Mouse (Mus musculus) megakaryocyte progenitor cell, adult 5-6 weeks (primary cell): Measurements from ENCODE around the gene Fars2. TPM values are rescaled to one million over a fixed set of nuclear protein-coding genes. Genes with fewer than 3 reads are reported as not detected.

Source experiments
- ATAC-seq: replicated peaks from 2 replicates; pipeline ENCODE4 v1.8.0; 2016; ENCODE audit warnings: mild to moderate bottlenecking, moderate TSS enrichment, inconsistent platforms; ENCODE audit not compliant: poor library complexity
- total RNA-seq, 2 experiments: library from RNA; stranded (forward) in 1 of 2; stranded (reverse) in 1 of 2; fragments of 157-497, 149-512 nt in 1 of 2; fragments of 200-1000 nt in 1 of 2; gene quantifications; 2 replicates each; pipeline versions ENCODE4 v1.2.3 to v1.2.4; 2015 to 2017

Fars2 gene
- total RNA-seq (2015), result 23.9 and 24.0 TPM in 2 replicates
- 42.6 and 48.5 TPM in 2 replicates for total RNA-seq (2017)

DNA sequence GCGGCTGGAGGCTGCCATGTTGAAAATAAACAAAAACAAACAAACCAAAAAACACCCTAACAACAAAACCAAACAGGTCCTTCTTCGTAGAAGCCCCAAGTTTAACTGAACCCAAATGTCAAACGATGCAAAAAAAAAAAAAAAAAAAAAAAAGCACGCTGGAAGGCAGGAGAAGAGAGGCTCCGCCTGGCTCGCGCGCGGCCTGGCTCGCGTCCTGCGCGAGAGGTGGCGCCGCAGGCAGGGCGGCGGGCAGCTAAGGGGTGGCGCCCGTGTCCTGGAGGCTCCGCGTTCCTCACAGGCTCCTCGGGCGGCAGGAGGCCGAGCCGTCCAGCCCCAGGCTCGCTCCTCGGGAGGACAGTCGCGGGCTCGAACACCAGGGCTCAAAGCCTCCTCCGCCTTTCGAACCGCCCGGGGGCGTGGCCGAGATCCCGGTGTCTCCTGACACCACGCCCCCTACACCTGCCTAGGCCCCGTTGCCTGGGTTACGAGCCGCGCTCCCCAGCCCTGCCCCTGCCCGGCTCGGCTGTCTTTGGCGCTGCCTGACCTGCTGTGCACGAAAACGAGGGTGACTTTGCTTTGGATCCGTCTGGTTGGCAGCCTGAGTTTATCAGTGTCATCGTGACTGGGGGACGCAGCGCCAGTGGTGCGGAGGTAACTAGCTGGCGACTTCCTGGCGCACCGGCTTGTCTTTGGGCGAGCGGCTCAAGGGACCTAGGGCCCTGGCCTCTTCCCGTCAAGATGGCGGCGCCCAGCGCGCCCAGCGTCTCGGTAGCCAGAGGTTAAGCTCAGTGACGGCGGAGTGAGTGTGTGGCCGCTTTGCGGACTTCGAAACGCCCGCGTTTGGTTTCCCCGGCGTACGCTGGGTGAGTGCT lies at the start of gene Fars2, which contains the start of gene Lyrm4:
Fars2 (plus strand) TSS at position 270 of the 872 bp plus-strand sequence.
Lyrm4 (minus strand) TSS at position 384 of the 872 bp plus-strand sequence.
- ATAC-seq, result peak; percentile 90

DNA sequence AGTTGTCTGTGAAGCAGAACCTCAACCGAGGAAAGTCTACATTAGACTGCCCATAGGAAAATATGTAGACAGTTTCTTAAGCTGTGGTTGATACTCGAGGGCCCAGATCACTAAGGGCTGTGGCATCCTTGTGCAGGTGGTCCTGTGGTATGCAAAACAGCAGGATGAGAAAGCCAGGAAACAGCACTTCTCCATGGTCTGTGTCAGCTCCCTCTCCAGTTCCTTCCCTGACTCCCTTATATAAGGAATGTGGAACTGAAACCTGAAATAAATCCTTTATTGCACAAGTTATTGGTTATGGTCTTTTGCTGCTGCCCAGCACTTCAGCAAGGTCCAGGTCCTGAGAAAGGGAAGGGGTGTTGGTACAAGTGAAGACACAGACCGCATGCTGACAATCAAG lies 42.7 kb upstream of the Fars2 start:
- ATAC-seq, result peak; percentile 94

DNA sequence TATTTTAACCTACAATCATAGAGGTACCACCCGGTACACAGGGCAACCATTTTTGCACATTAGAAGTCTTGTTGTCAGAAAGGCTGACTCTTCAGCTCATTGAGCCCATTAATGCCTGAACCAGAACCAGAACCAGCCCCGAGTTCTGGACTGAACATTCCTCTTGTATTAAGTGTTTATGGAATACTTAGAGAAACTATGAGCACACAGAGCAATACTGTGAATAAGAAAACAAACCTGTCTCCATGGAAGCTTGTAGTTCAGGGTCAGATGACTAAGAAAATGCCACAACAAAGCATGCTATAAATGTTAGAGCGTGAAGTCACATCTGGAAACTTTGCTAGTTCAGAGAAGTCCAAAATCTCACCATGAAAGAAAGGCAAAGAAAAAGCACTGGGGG lies 35.6 kb upstream of the Fars2 start:
- no peak for ATAC-seq

DNA sequence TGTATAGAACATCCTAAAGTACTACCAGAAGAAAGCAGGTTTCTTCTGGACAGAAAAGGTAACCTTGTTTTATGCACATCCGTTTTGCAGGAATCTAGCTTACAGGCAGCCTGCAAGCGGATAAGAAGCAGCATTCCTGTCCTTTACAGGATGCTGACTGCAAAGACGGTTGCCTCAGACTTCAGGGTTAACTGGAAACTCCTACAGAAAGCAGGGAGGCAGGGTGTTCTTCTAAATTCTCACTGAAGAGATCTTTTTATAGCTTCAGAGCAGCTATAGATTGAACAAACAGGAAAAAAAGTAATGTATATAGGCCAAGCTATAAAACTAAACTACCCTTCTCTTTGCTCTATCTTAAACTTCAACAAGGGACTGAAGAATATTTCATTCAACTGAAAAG lies 32.5 kb upstream of the Fars2 start:
- ATAC-seq, result no peak

DNA sequence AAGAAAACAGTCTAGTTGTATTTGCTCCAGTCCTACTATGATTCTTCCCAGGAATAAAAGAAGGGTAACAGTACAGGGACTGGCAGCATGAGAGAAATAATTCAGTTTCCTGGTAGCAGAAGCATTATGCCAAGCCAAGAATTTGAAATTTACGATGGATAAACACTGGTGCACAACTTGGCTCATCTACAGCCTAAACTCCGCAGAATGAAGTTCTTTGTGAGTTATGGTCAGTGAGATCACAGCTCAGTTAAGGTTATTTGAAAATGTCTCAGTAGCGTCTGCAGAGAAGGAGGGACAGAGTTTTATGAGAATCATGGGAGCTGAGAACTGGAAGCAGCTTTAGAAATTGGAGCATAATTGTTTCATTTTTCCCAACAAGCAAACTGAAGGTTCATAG lies 31.2 kb upstream of the Fars2 start:
- no peak for ATAC-seq

DNA sequence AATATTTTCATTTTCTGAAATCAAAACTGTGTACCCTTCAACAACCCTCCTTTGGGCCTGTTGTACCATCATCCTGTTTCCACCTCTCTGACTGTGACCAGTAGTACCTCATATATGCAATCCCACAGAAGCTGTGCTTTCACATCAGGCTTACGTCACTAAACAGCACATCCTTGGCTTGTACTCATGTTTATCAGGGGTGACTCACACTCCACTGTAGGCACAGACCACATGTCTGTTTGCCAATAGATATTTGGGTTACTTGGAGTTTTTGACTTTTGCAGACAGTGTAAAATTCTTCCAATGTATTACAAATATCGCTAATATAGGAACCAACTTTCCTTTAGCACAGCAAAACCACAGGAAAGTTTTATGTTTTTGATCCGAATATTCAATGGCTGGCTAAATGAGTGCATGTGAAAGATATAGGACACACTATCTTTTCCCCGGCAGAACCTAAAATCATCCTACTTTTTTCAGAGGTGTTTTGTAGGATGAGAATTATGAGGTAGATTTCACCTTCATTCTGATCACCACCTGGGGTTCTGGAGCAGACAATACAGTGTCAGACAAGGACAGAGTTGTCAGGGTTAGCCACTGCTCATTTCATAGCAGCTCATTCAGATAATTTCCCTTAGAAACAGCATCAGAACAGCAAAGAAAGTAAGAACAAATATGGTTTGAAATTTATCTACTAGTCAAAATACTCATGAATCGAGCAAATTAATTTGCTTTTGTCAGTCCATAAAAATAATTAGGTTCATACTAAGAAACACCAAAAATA lies 30.4 kb upstream of the Fars2 start:
- ATAC-seq, result peak; percentile 94

GRCm38 (mm10) chr13:36087427-36087826 lies 29.8 kb upstream of the Fars2 start:
- ATAC-seq, result peak; percentile 32; the same call in 1 of the 2 replicates

DNA sequence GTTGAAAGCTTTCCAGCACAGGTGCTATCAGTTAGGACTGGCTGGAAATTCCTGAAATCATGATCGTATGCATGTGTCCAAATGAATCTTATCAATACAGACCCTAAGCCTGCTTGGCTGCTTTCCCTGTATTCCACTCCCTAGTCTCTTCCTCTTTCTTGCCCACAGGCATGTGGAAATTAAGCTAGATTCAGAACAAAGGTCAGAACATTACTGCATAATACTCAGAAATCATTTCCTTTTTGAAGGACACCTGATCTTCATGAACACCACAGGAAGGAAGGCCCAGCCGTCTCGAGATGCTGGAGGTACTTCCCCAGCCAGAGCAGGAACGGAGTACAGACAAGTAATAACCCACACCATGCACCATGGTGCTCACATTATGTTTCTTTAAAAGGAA lies 29.0 kb upstream of the Fars2 start:
- ATAC-seq, result peak; percentile 61

DNA sequence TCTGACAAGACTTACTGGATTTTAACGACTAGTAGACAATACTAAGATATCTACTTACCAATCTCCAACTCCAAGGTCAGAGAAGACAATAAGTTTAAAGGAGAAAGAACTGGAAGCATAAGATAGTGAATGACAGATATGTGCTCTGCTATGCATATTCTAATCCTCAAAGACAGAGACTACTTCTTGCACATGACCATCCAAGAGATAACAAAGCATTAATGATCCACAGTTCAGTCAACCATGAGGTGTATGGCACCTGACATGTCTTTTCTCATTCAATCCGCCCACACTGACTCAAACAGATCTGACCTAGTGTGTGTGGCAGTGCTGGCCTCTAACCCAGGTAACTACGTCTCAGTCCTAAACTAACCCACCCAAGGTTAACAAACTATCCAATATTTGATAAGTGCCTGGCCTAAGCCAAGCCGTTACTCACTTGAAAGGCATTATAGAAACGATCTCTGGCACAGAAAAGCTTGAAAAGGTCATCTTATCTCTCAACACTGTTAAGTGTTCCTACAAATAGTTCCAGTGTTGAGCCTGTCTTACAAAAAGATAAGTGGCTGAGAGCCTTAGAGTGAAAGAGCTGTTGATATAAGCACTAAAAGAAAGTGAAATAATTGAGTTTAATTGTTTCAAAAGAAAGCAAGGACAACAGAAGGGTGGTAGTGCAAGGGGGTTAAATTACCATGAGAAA lies 20.4 kb upstream of the Fars2 start:
- peak; percentile 86 for ATAC-seq

DNA sequence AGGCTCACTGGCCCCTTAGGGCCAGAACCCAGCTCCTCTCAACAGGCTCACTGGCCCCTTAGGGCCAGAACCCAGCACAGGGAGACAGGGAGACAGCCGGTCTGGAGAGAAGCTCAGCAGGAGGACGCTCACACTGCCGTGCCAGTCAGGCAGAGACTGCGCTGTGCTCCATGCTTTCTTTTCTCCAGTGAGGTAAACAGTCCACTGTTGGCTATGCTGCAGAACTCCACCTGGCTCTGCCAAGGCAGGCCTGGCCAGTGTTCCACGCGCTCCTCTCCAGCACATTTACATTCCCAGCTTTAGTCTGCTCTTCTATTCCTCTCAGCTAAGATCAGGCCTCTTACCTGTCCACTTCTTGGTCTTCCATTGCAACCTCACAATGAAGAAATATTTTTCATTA lies 11.6 kb upstream of the Fars2 start:
- no peak for ATAC-seq

- peak; percentile 93 for ATAC-seq
Observed at GRCm38 (mm10) chr13:36108528-36108927, 8.7 kb upstream of the Fars2 start.

DNA sequence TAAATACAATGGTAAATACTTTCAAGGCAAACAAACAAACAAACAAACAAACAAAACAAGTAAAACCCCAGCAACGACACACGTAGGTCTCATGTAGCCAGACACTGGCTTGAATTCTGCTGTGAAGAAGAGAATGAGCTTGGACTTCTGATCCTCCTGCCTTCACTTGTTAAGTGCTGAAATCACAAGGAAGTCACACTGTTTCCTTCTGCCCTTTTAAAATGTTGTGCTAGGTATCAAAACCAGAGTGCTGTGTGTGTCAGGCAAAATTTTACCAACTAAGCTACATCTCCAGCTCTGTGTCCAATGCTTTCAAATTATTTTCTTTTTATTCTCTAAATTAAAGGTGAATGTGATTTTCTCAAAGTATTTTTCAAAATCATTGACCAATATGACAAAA lies 5.9 kb upstream of the Fars2 start:
- ATAC-seq, result no peak

DNA sequence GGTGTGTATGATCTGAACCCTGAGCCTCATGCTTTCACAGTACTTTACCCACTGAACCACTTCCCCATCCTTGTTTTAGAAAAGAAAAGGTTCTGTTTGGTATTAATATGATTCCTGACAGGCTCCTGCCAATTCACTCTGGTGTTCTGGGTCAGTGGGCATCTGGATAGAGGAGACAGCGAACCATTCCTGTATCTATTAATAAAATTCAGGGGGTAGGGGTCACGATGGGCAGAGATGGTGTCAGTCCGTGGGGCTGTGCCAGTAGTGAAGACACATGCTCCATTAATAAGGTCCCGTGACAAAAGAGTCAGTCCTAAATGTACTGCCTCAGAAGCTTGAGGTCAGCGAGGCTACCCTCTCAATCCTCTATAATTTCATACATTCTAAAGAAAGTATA lies 4.0 kb upstream of the Fars2 start:
- ATAC-seq, result no peak

- ATAC-seq, result peak; percentile 52
Observed at GRCm38 (mm10) chr13:36116520-36117142, 581 bp upstream of the Fars2 start.

DNA sequence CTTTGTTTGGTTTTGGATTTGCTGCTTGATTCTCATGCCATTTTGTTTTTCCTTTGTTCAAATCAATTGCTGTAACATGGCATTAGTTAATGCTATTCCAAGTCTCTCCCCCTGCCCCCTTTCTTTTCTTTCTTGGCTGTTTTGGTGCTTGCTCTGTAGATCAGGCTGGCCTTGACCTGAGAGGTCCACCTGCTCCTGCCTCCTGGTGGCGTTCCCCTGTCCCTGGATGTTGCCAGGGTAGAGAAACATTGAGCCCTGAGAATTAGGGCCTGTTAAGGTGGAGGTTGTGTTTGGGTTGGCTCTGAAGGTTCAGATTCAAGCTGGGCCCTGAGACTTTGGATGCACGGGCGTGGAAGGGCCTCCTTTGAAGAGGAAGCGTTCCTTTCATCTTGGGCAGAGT lies 2.5 kb downstream of the Fars2 start:
- no peak for ATAC-seq

- no peak for ATAC-seq
Observed at GRCm38 (mm10) chr13:36120606-36121005, 3.4 kb downstream of the Fars2 start.

- no peak for ATAC-seq
Observed at GRCm38 (mm10) chr13:36129360-36130054, 12.3 kb downstream of the Fars2 start.

- no peak for ATAC-seq
Observed at GRCm38 (mm10) chr13:36131401-36131800, 14.2 kb downstream of the Fars2 start.

- ATAC-seq, result peak; percentile 86
Observed at GRCm38 (mm10) chr13:36131992-36132649, 14.9 kb downstream of the Fars2 start.

DNA sequence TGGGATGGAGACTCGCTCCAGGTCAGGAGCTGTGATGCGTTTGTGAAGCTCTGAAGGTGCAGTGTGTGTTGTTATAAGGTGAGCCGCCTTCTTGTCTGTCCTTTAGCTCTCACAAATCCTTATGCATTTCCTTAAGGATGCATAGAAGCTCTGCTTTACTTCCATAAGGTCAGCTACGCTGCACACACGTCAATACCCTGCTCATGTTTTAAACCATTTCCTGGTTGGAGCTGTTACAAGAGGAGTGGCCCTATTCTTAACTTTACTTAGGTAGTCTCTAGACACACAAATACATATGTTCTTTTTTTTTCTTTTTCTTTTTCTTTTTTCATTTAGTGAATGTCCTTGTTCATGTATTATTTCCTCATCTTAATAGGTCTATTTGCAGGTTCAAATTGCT lies 22.5 kb downstream of the Fars2 start:
- no peak for ATAC-seq
